Mouse (Mus musculus): ENCODE measurements around the gene Tubb2a. TPM values are rescaled to one million over a fixed set of nuclear protein-coding genes. Genes with fewer than 3 reads are reported as not detected.
A peak's percentile ranks its signal among the peaks of the same experiment; 100 is the strongest.

The Tubb2a gene
- total and polyA plus RNA-seq, 3 experiments: 38.8 to 55.9 TPM; not detected in 1

- H3K4me3 ChIP-seq (ENCODE audit: control insufficient read depth in 1 of 2, insufficient read depth in 1 of 2, low read depth in 2 of 2, low read length in 2 of 2): no peak overlapping the region
Observed at GRCm38 (mm10) chr13:34066351-34066750, 11.5 kb downstream of the Tubb2a start.

GRCm38 (mm10) chr13:34062466-34062865, 15.3 kb downstream of the Tubb2a start:
- peaks cover 0 to 9% of the 10 kb centered on the region in 2 experiments; a peak in 2 of 4 replicates for H3K36me3 ChIP-seq (ENCODE audit: control insufficient read depth in 1 of 2, insufficient read depth in 2 of 2, low read length in 2 of 2)

More at GRCm38 (mm10) chr13:34066351-34066750, 11.5 kb downstream of the Tubb2a start:
- Histone ChIP-seq H3K27ac (ENCODE audit: control insufficient read depth, low read depth, low read length) (no peak overlapping the region), H3K36me3 (ENCODE audit: control insufficient read depth in 1 of 2, insufficient read depth in 2 of 2, low read length in 2 of 2) (no peaks in the 10 kb centered on the region; a peak in 1 of 4 replicates), H3K9me3 (replicated peaks; ENCODE audit: insufficient read depth, low read length) (no peaks in the 10 kb centered on the region), H3K79me2 (ENCODE audit: control insufficient read depth, insufficient read depth, low read length, poor library complexity) (no peaks in the 10 kb centered on the region), H3K27me3 (ENCODE audit: control insufficient read depth in 1 of 2, insufficient read depth in 2 of 2, low read length in 2 of 2) (no peaks in the 10 kb centered on the region), H3K9ac (ENCODE audit: control insufficient read depth, low read depth, low read length, poor library complexity, severe bottlenecking) (no peak overlapping the region), H3K4me1 (ENCODE audit: control insufficient read depth in 1 of 2, insufficient read depth in 2 of 2, low read length in 2 of 2) (peaks cover 0 to 6% of the 10 kb centered on the region in 2 experiments; a peak in 2 of 4 replicates)
- TF ChIP-seq GABPA (IDR thresholded peaks at IDR 0.05; ENCODE audit: low read depth, low read length) (no peak), GATA1 (IDR thresholded peaks at IDR 0.05; ENCODE audit: low read depth, low read length) (no peak), E2F4 (IDR thresholded peaks at IDR 0.05; ENCODE audit: borderline replicate concordance, low read depth, low read length) (no peak), BHLHE40 (IDR thresholded peaks at IDR 0.05; ENCODE audit: borderline replicate concordance, low read depth, low read length) (no peak), JUND (IDR thresholded peaks at IDR 0.05; ENCODE audit: low read depth, low read length) (no peak), POLR2A (IDR thresholded peaks at IDR 0.05; ENCODE audit: control insufficient read depth in 1 of 2, insufficient read depth in 1 of 2, low read depth in 1 of 2, low read length in 2 of 2, poor library complexity in 1 of 2) (no peak), UBTF (IDR thresholded peaks at IDR 0.05; ENCODE audit: borderline replicate concordance, insufficient read depth, low read depth, low read length) (no peak), USF2 (IDR thresholded peaks at IDR 0.05; ENCODE audit: borderline replicate concordance in 1 of 2, insufficient read depth in 1 of 2, low read depth in 1 of 2, low read length in 2 of 2) (no peak)
- no peak for DNase-seq (ENCODE audit: low read depth, low spot score)

GRCm38 (mm10) chr13:34060061-34060460, 17.7 kb downstream of the Tubb2a start:
- no peak for TF ChIP-seq MAFK (IDR thresholded peaks at IDR 0.05; ENCODE audit: borderline replicate concordance, low read depth, low read length)
- no peak for TF ChIP-seq MAZ (IDR thresholded peaks at IDR 0.05; ENCODE audit: low read depth, low read length)
- TF ChIP-seq ZMIZ1 (IDR thresholded peaks at IDR 0.05; ENCODE audit: low read depth, low read length): no peak
- TF ChIP-seq RAD21 (IDR thresholded peaks at IDR 0.05; ENCODE audit: low read depth, low read length): no peak
- no peak for TF ChIP-seq JUND (IDR thresholded peaks at IDR 0.05; ENCODE audit: low read depth, low read length)
- no peak for TF ChIP-seq ZC3H11A (IDR thresholded peaks at IDR 0.05; ENCODE audit: low read depth, low read length)
- no peak for TF ChIP-seq MYB (IDR thresholded peaks at IDR 0.05; ENCODE audit: low read depth, low read length)
- no peak for TF ChIP-seq SIN3A (IDR thresholded peaks at IDR 0.05; ENCODE audit: low read length)
- TF ChIP-seq MAX (IDR thresholded peaks at IDR 0.05; ENCODE audit: low read length): no peak
- TF ChIP-seq MYC (IDR thresholded peaks at IDR 0.05; ENCODE audit: low read depth, low read length): no peak
- no peak for TF ChIP-seq TCF12 (IDR thresholded peaks at IDR 0.05; ENCODE audit: low read depth, low read length)
- TF ChIP-seq ZNF384 (IDR thresholded peaks at IDR 0.05; ENCODE audit: low read depth, low read length): no peak
- TF ChIP-seq HCFC1 (IDR thresholded peaks at IDR 0.05; ENCODE audit: low read depth, low read length): no peak
- no peak for TF ChIP-seq ELF1 (IDR thresholded peaks at IDR 0.05; ENCODE audit: low read depth, low read length)
- no peak for TF ChIP-seq CTCF (IDR thresholded peaks at IDR 0.05 in 2 of 3, conservative IDR thresholded peaks at IDR 0.05 in 1 of 3; ENCODE audit: control insufficient read depth in 1 of 3, insufficient read depth in 1 of 3, low read depth in 2 of 3, low read length in 3 of 3, poor library complexity in 1 of 3, severe bottlenecking in 1 of 3)
- H3K79me2 ChIP-seq (ENCODE audit: control insufficient read depth, insufficient read depth, low read length, poor library complexity): no peaks in the 10 kb centered on the region
- peaks cover 0 to 20% of the 10 kb centered on the region in 2 experiments; a peak in 2 of 4 replicates for H3K4me1 ChIP-seq (ENCODE audit: control insufficient read depth in 1 of 2, insufficient read depth in 2 of 2, low read length in 2 of 2)
- no peaks in the 10 kb centered on the region for H3K9me3 ChIP-seq (replicated peaks; ENCODE audit: insufficient read depth, low read length)
- H3K9ac ChIP-seq (ENCODE audit: control insufficient read depth, low read depth, low read length, poor library complexity, severe bottlenecking): no peak overlapping the region
- no peak overlapping the region for H3K27ac ChIP-seq (ENCODE audit: control insufficient read depth, low read depth, low read length)
- peaks cover 0 to 9% of the 10 kb centered on the region in 2 experiments; a peak in 2 of 4 replicates for H3K36me3 ChIP-seq (ENCODE audit: control insufficient read depth in 1 of 2, insufficient read depth in 2 of 2, low read length in 2 of 2)
- no peak for DNase-seq (ENCODE audit: low read depth, low spot score)
- H3K4me3 ChIP-seq (ENCODE audit: control insufficient read depth in 1 of 2, insufficient read depth in 1 of 2, low read depth in 2 of 2, low read length in 2 of 2): no peak overlapping the region
- no peaks in the 10 kb centered on the region for H3K27me3 ChIP-seq (ENCODE audit: control insufficient read depth in 1 of 2, insufficient read depth in 2 of 2, low read length in 2 of 2)

More at GRCm38 (mm10) chr13:34062466-34062865, 15.3 kb downstream of the Tubb2a start:
- peak; percentile 51 for DNase-seq (ENCODE audit: low read depth, low spot score)
- Histone ChIP-seq H3K4me3 (ENCODE audit: control insufficient read depth in 1 of 2, insufficient read depth in 1 of 2, low read depth in 2 of 2, low read length in 2 of 2) (no peak overlapping the region), H3K27me3 (ENCODE audit: control insufficient read depth in 1 of 2, insufficient read depth in 2 of 2, low read length in 2 of 2) (no peaks in the 10 kb centered on the region), H3K27ac (ENCODE audit: control insufficient read depth, low read depth, low read length) (no peak overlapping the region), H3K9ac (ENCODE audit: control insufficient read depth, low read depth, low read length, poor library complexity, severe bottlenecking) (no peak overlapping the region), H3K79me2 (ENCODE audit: control insufficient read depth, insufficient read depth, low read length, poor library complexity) (no peaks in the 10 kb centered on the region), H3K4me1 (ENCODE audit: control insufficient read depth in 1 of 2, insufficient read depth in 2 of 2, low read length in 2 of 2) (peaks cover 0 to 20% of the 10 kb centered on the region in 2 experiments; a peak in 2 of 4 replicates), H3K9me3 (replicated peaks; ENCODE audit: insufficient read depth, low read length) (no peaks in the 10 kb centered on the region)
- TF ChIP-seq SMC3 (IDR thresholded peaks at IDR 0.05; ENCODE audit: low read depth, low read length) (no peak), POLR2AphosphoS5 (IDR thresholded peaks at IDR 0.05; ENCODE audit: borderline replicate concordance, low read depth, low read length) (no peak), USF2 (IDR thresholded peaks at IDR 0.05; ENCODE audit: borderline replicate concordance in 1 of 2, insufficient read depth in 1 of 2, low read depth in 1 of 2, low read length in 2 of 2) (no peak)
